Mouse (Mus musculus) activated CD4-positive, CD25-positive, alpha-beta regulatory T cell, adult 9 weeks (primary cell): ENCODE data around the gene Hs6st2. TPM values are rescaled to one million over a fixed set of nuclear protein-coding genes. Genes with fewer than 3 reads are reported as not detected.

Experiments used
- polyA plus RNA-seq: library from polyadenylated mRNA; unstranded; fragments of 100-300 nt; shearing (Covaris generic); gene quantifications from one replicate; pipeline ENCODE4 v1.2.1, GENCODE M21; 2017

The Hs6st2 gene
- not detected for polyA plus RNA-seq

GRCm38 (mm10) chrX:51681756-51682155, at the start of gene Hs6st2:
Hs6st2 (minus strand) TSS chrX:51681856.

Other genes starting within 250 kb of the Hs6st2 start
- gene Usp26, start 119.4 kb upstream of the Hs6st2 start, polyA plus RNA-seq, result not detected